21 mouse cellular contexts compared by ENCODE assay signal in the genomic region with DNA sequence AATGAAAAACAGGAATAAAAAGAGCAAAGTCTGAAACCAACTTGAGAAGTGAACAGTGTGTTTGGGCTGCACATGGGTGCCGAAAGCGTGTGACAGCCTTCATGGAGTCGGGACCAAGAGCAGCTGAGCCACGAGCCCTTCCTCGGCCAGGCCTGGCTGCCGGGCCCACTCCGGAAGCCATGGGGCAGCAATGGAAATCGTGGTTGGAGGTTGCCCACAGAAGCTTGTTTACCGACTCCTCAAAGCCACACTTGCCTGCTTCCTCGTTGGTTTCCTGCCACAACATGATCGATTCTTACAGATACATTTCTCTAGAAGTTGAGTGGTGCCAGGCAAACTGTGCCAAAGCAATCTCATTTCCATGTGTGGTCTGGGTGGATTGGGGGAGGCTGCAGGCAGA. TPM values are rescaled to one million over a fixed set of nuclear protein-coding genes. Genes with fewer than 3 reads are reported as not detected.
DNase-seq lines count a peak whose midpoint lies in the region; ATAC-seq lines count a peak whose summit lies in the region.
"Had no signal": no experiment of that assay in that cellular context is flagged by ENCODE, and none has a peak within 500 bp of the region (broad histone marks: within the 10 kb centered on the region; RNA-seq: fewer than 3 reads in every experiment).

No protein-coding gene starts in this region.

- peak; percentile 23 for DNase-seq in CD4-positive, CD25-positive, alpha-beta regulatory T cell, adult 2 months (ENCODE audit: low read depth, low spot score)
- DNase-seq in T-cell, adult 2 months (ENCODE audit: low spot score), result peak; percentile 60
- DNase-seq in thymus, postnatal 25 days, result peak; percentile 33
- no peak for DNase-seq in heart, postnatal 14 days
- no peak for DNase-seq in gastrocnemius, postnatal 4 days (ENCODE audit: low spot score in 2 of 2)
- DNase-seq in frontal cortex, postnatal 25 days (ENCODE audit: low spot score in 2 of 2), result no peak
- DNase-seq: adrenal gland, adult 8-10 months; cerebellum, adult 8-10 months; heart, adult 11 months; kidney, adult 18-20 months; kidney, postnatal 4 days; lung, embryonic 14.5 days; lung, postnatal 36 days had no signal

- no peak for ATAC-seq in CD4-positive, CD25-positive, alpha-beta regulatory T cell, adult 4 months
- ATAC-seq in megakaryocyte, adult 5-6 weeks (ENCODE audit: poor library complexity, severe bottlenecking), result peak; percentile 57
- ATAC-seq: forebrain, embryonic 16.5 days; midbrain, embryonic 16.5 days; Patski had no signal

- intact Hi-C loops in heart, postnatal 14 days (cut with DNase I), result no loop called here

RNA-seq across cellular contexts. Expression of gene Lhx2, which starts 20.0 kb away (rescaled TPM):
- not detected for polyA plus RNA-seq in CD4-positive, CD25-positive, alpha-beta regulatory T cell, adult 4 months (2017; shearing (Covaris generic))
- total RNA-seq in megakaryocyte, adult 5-6 weeks (2015), result 0.18 and 1.0 TPM in 2 replicates
- not detected in 2 replicates for total RNA-seq in megakaryocyte, adult 5-6 weeks (2017)
- under 1 TPM in 1 of 2 experiments, not detected in 1; 0.07 TPM for total RNA-seq in heart, postnatal 14 days (2021)
- total RNA-seq in gastrocnemius, postnatal 4 days (2021), result under 1 TPM; 0.78 TPM
- total RNA-seq: adrenal gland, adult 8-10 months; gastrocnemius, adult 18-20 months had no signal
- polyA plus RNA-seq: heart, postnatal 0 days; stomach, postnatal 0 days had no signal

RNA-seq across cellular contexts. Expression of gene Dennd1a, which starts 31.9 kb away (rescaled TPM):
- polyA plus RNA-seq in CD4-positive, CD25-positive, alpha-beta regulatory T cell, adult 4 months (2017; shearing (Covaris generic)), result 10 to 100 TPM; 10.9 to 19.5 TPM
- total RNA-seq in megakaryocyte, adult 5-6 weeks (2015), result 32.1 and 36.8 TPM in 2 replicates
- total RNA-seq in megakaryocyte, adult 5-6 weeks (2017), result 31.9 and 35.0 TPM in 2 replicates
- total RNA-seq in heart, postnatal 14 days (2021), result 10 to 100 TPM; 21.9 to 25.0 TPM
- 10 to 100 TPM; 33.7 to 35.3 TPM for total RNA-seq in gastrocnemius, postnatal 4 days (2021)

Comparison
In these comparisons a context has a peak if more than half of its experiments do, and no peak if none do; other contexts are left out.
1. DNase-seq: peak in CD4-positive, CD25-positive, alpha-beta regulatory T cell, adult 2 months (single experiment), T-cell, adult 2 months (single experiment) and thymus, postnatal 25 days (single experiment); none in heart, postnatal 14 days (0 of 2), gastrocnemius, postnatal 4 days (0 of 2) and frontal cortex, postnatal 25 days (0 of 2).